Mouse (Mus musculus) small intestine, adult 2 months (tissue): ENCODE data around the gene Mras. TPM values are rescaled to one million over a fixed set of nuclear protein-coding genes. Genes with fewer than 3 reads are reported as not detected.

Source experiments
- H3K27ac ChIP-seq: fragments of 200-500 bp; 2 replicates; pipeline ENCODE4 v1.5.1; 2012; ENCODE audit warnings: low read depth, low read length, control low read depth, inconsistent platforms; ENCODE audit not compliant: insufficient read depth
- H3K27me3 ChIP-seq: fragments of 200-500 bp; 2 replicates; pipeline ENCODE4 v1.6.1; 2012; ENCODE audit warnings: mild to moderate bottlenecking, moderate library complexity, low read length, inconsistent platforms; ENCODE audit not compliant: control insufficient read depth, insufficient read depth
- H3K36me3 ChIP-seq: fragments of 200-500 bp; 2 replicates; pipeline ENCODE4 v1.6.1; 2012; ENCODE audit warnings: mild to moderate bottlenecking, low read length, control low read depth, inconsistent platforms; ENCODE audit not compliant: control insufficient read depth, insufficient read depth
- H3K4me1 ChIP-seq: fragments of 200-500 bp; 2 replicates; pipeline ENCODE4 v1.6.1; 2012; ENCODE audit warnings: low read length, inconsistent platforms, mixed read lengths; ENCODE audit not compliant: control insufficient read depth, insufficient read depth, insufficient read length
- H3K4me3 ChIP-seq: fragments of 200-500 bp; 2 replicates; pipeline ENCODE4 v1.5.1; 2012; ENCODE audit warnings: low read depth, mild to moderate bottlenecking, control low read depth, inconsistent platforms, low read length, moderate library complexity
- CTCF ChIP-seq: fragments of 200-500 bp; IDR thresholded peaks from 2 replicates; pipeline ENCODE4 v1.5.1; 2012; ENCODE audit warnings: low read depth, mild to moderate bottlenecking, control low read depth, inconsistent platforms, low read length, moderate library complexity, mixed read lengths; ENCODE audit not compliant: insufficient replicate concordance, insufficient read length; ENCODE audit errors: extremely low read depth
- POLR2A ChIP-seq: fragments of 200-500 bp; IDR thresholded peaks from 2 replicates; pipeline ENCODE4 v1.6.1; 2012; ENCODE audit warnings: low read depth, mild to moderate bottlenecking, control low read depth, inconsistent platforms, low read length, moderate library complexity
- WGBS: fragments of 180-500 bp; shearing (Covaris S2); methylation state at CpG from one replicate; pipeline ENCODE4 v1.1.7; 2018; 5-methylcytosine and 5-hydroxymethylcytosine counted together
- polyA plus RNA-seq: library from polyadenylated mRNA; depleted of rRNA; stranded (reverse); fragments of >200 nt; gene quantifications from 2 replicates; pipeline ENCODE4 v1.2.3, GENCODE M21; 2012

Gene Mras
- polyA plus RNA-seq, 1 experiment = 2.6 TPM

- Histone ChIP-seq H3K4me3 (no peak overlapping the region), H3K27ac (0 out of 2 replicates have a peak overlapping the region, but pooled peaks have one; percentile 15), H3K27me3 (no peaks in the 10 kb centered on the region), H3K4me1 (no peaks in the 10 kb centered on the region; the same call in 1 of the 2 replicates), H3K36me3 (no peaks in the 10 kb centered on the region)
- TF ChIP-seq POLR2A (no peak), CTCF (no peak)
- WGBS = 84% methylated on average over 4 of the region's 4 CpGs
These were observed 25.4 kb downstream of the Mras start for GRCm38 (mm10) chr9:99411785-99412184.

- no peaks in the 10 kb centered on the region for H3K27me3 ChIP-seq
- 87% methylated on average over 5 of the region's 5 CpGs for WGBS
- H3K4me1 ChIP-seq = no peaks in the 10 kb centered on the region; the same call in 1 of the 2 replicates
- H3K36me3 ChIP-seq = no peaks in the 10 kb centered on the region
- no peak overlapping the region for H3K27ac ChIP-seq
- no peak overlapping the region for H3K4me3 ChIP-seq
- TF ChIP-seq POLR2A (no peak), CTCF (no peak)
These were observed 26.1 kb downstream of the Mras start for GRCm38 (mm10) chr9:99411093-99411492.

- Histone ChIP-seq H3K36me3 (no peaks in the 10 kb centered on the region), H3K4me3 (no peak overlapping the region), H3K4me1 (no peaks in the 10 kb centered on the region), H3K27me3 (no peaks in the 10 kb centered on the region), H3K27ac (no peak overlapping the region)
- WGBS = 74% methylated on average over 3 of the region's 3 CpGs
- TF ChIP-seq POLR2A (no peak), CTCF (no peak)
These were observed 27.9 kb downstream of the Mras start for GRCm38 (mm10) chr9:99409280-99409679.

GRCm38 (mm10) chr9:99401288-99401974 is 35.8 kb downstream of the Mras start:
- H3K27me3 ChIP-seq = no peaks in the 10 kb centered on the region
- WGBS = 71% methylated on average over 9 of the region's 9 CpGs
- no peak for TF ChIP-seq CTCF
- no peak for TF ChIP-seq POLR2A
- H3K36me3 ChIP-seq = no peaks in the 10 kb centered on the region
- H3K4me1 ChIP-seq = 0 out of 2 replicates have a peak, but pooled peaks cover 3% of the 10 kb centered on the region
- H3K27ac ChIP-seq = no peak overlapping the region
- no peak overlapping the region for H3K4me3 ChIP-seq

GRCm38 (mm10) chr9:99400781-99401180 is 36.4 kb downstream of the Mras start:
- Histone ChIP-seq H3K4me1 (0 out of 2 replicates have a peak, but pooled peaks cover 3% of the 10 kb centered on the region), H3K36me3 (no peaks in the 10 kb centered on the region), H3K27ac (no peak overlapping the region), H3K4me3 (no peak overlapping the region), H3K27me3 (no peaks in the 10 kb centered on the region)
- no peak for TF ChIP-seq CTCF
- no peak for TF ChIP-seq POLR2A
- WGBS = 59% methylated on average over 6 of the region's 6 CpGs

- TF ChIP-seq POLR2A = no peak
- TF ChIP-seq CTCF = no peak
- Histone ChIP-seq H3K4me1 (0 out of 2 replicates have a peak, but pooled peaks cover 3% of the 10 kb centered on the region), H3K27me3 (no peaks in the 10 kb centered on the region), H3K27ac (no peak overlapping the region), H3K4me3 (no peak overlapping the region), H3K36me3 (no peaks in the 10 kb centered on the region)
- WGBS = 85% methylated on average over 13 of the region's 13 CpGs
These were observed 39.9 kb downstream of the Mras start for GRCm38 (mm10) chr9:99397056-99397815.

- no peaks in the 10 kb centered on the region for H3K27me3 ChIP-seq
- H3K36me3 ChIP-seq = no peaks in the 10 kb centered on the region
- no peak overlapping the region for H3K4me3 ChIP-seq
- WGBS = 88% methylated on average over 11 of the region's 11 CpGs
- TF ChIP-seq CTCF = no peak
- TF ChIP-seq POLR2A = no peak
- peaks cover 4% of the 10 kb centered on the region; the same call in 1 of the 2 replicates for H3K4me1 ChIP-seq
- no peak overlapping the region for H3K27ac ChIP-seq
These were observed 42.8 kb downstream of the Mras start for GRCm38 (mm10) chr9:99394366-99394765.
